Mouse (Mus musculus) cortical plate, adult 2 months (tissue): ENCODE data around the gene Upb1. TPM values are rescaled to one million over a fixed set of nuclear protein-coding genes. Genes with fewer than 3 reads are reported as not detected.
"Not testable (repeated sequence)": the region's sequence is repeated elsewhere in the genome, so short reads cannot be mapped to it uniquely, and the experiment has no call there.

Experiments
- H3K27ac ChIP-seq: fragments of 200-500 bp; 2 replicates; pipeline ENCODE4 v1.5.1; 2012; ENCODE audit warnings: low read length, control low read depth, inconsistent platforms; ENCODE audit not compliant: insufficient read depth
- H3K4me1 ChIP-seq: fragments of 200-500 bp; 2 replicates; pipeline ENCODE4 v1.6.1; 2011; ENCODE audit warnings: low read length; ENCODE audit not compliant: control insufficient read depth, insufficient read depth
- H3K4me3 ChIP-seq: fragments of 200-500 bp; 2 replicates; pipeline ENCODE4 v1.5.1; 2011; ENCODE audit warnings: mild to moderate bottlenecking, low read length, control low read depth; ENCODE audit not compliant: insufficient read depth
- CTCF ChIP-seq: fragments of 200-500 bp; IDR thresholded peaks from 2 replicates; pipeline ENCODE4 v1.5.1; 2011; ENCODE audit warnings: mild to moderate bottlenecking, control low read depth, low read length; ENCODE audit not compliant: insufficient read depth; ENCODE audit errors: extremely low read depth
- POLR2A ChIP-seq: fragments of 200-500 bp; IDR thresholded peaks from 2 replicates; pipeline ENCODE4 v1.6.1; 2011; ENCODE audit warnings: mild to moderate bottlenecking, low read length, control low read depth; ENCODE audit not compliant: insufficient read depth; ENCODE audit errors: extremely low read depth
- polyA plus RNA-seq: library from polyadenylated mRNA; depleted of rRNA; stranded (reverse); fragments of >200 nt; gene quantifications from 2 replicates; pipeline ENCODE4 v1.2.3, GENCODE M21; 2012

Gene Upb1
- polyA plus RNA-seq, 1 experiment = 0.31 TPM

- no peak overlapping the region for H3K4me3 ChIP-seq
- H3K4me1 ChIP-seq = no peaks in the 10 kb centered on the region
- TF ChIP-seq CTCF (no peak), POLR2A (no peak)
- H3K27ac ChIP-seq = no peak overlapping the region
Measured at GRCm38 (mm10) chr10:75394796-75395195, 6.1 kb upstream of the Upb1 start.

DNA sequence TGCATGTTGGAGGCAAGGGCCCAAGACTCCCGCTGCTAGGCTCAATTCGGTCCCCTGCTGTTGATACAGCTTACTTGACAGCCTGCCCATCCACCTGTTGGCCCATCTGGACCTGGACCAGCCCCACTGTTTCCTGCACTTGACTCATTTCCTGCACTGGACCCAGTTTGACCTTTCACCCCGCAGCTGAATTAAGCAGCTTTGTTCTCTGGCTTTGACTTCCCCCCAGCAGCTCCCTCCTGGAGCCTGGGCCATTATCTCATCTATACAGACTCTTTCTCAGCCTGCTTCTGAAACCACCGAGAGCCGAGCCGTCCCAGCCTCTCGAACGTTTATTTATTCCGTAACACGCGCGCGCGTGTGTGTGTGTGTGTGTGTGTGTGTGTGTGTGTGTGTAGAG is 3.9 kb upstream of the Upb1 start:
- no peaks in the 10 kb centered on the region for H3K4me1 ChIP-seq
- no peak for TF ChIP-seq CTCF
- no peak for TF ChIP-seq POLR2A
- H3K4me3 ChIP-seq = no peak overlapping the region
- H3K27ac ChIP-seq = no peak overlapping the region

- no peak overlapping the region for H3K4me3 ChIP-seq
- H3K4me1 ChIP-seq = no peaks in the 10 kb centered on the region
- H3K27ac ChIP-seq = no peak overlapping the region
- TF ChIP-seq CTCF = no peak
- TF ChIP-seq POLR2A = no peak
Measured at GRCm38 (mm10) chr10:75405916-75406315, 5.0 kb downstream of the Upb1 start.

DNA sequence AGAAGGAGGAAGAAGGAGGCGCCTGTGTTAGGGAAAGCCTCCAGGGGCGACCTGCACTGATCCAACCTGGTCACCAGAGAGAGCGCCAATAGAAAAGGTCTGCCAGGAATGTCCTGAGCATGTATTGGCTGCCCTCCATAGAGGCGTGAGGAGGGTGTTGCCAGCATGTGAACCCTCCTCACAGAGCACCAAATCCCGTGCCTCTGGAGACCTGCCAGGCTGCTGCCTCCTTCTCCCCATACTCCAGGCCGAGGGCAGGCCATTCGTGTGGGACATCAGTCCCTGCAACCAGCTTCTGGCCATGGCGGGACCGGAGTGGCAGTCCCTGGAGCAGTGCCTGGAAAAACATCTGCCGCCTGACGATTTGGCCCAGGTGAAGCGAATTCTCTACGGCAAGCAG is 5.8 kb downstream of the Upb1 start:
- Histone ChIP-seq H3K4me3 (no peak overlapping the region), H3K27ac (no peak overlapping the region), H3K4me1 (no peaks in the 10 kb centered on the region)
- TF ChIP-seq CTCF = no peak
- TF ChIP-seq POLR2A = no peak

GRCm38 (mm10) chr10:75407741-75408140 is 6.8 kb downstream of the Upb1 start:
- H3K27ac ChIP-seq = no peak overlapping the region
- TF ChIP-seq CTCF = no peak
- no peaks in the 10 kb centered on the region; the same call in 1 of the 2 replicates for H3K4me1 ChIP-seq
- no peak overlapping the region for H3K4me3 ChIP-seq

DNA sequence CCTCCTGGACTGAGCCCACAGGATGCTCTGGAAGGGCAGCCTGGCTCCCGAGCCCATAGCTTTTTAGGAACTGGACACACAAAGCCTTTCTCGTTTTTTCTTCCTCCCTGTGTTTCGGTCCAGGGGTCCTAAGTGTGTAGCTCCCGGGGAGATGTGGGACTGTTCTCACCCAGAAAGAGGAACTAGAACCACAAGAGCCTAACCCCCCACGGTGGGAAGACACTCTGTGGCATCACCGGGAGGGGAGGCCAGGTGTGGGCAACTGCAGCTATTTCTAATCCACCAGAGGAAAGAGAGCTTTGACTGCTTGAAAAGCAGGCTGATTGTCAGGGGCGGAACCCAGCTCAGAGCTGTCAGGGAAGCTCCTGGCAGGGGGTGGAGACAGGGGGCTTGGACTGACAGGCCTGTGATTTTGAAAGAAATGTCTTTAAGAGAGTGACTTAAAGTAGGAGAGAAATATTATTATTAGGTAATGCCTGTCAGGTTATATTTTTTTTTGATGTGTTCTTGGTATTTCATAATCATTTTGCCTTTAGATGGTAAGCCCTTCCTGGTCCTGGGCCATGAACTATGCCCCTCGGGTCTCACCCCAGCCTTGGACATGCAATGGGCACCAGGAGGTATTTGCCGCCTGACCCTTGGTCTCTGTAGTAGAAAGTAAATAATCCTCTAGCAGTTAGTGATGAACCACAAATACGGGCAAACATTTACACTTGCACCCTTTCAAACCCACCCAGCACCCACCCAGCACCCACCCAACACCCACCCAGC is 10.6 kb downstream of the Upb1 start:
- not testable (repeated sequence) for H3K27ac ChIP-seq, H3K4me3 ChIP-seq, H3K4me1 ChIP-seq

- Histone ChIP-seq H3K4me3 (no peak overlapping the region), H3K4me1 (no peaks in the 10 kb centered on the region; the same call in 1 of the 2 replicates), H3K27ac (no peak overlapping the region)
- TF ChIP-seq POLR2A (no peak), CTCF (no peak)
Measured at GRCm38 (mm10) chr10:75412114-75413103, 11.5 kb downstream of the Upb1 start.

DNA sequence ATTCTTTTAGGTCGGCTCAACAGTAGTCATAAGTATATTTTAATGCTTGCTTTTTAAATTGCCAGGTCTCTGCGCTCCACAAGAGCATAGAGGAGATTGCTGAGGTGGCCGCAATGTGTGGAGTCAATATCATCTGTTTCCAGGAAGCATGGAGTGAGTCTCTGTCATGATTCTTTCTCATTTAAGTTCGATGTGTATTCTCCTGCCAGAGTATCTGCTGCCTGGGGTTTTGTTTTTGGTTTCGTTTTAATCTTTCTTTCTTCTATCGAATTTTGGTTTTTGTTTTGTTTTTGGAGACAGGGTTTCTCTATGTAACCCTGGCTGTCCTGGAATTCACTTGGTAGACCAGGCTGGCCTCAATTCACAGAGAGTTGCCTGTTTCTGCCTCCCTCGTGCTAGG is 14.0 kb downstream of the Upb1 start:
- H3K4me3 ChIP-seq = no peak overlapping the region
- H3K27ac ChIP-seq = no peak overlapping the region
- TF ChIP-seq CTCF = no peak
- no peak for TF ChIP-seq POLR2A
- no peaks in the 10 kb centered on the region; the same call in 1 of the 2 replicates for H3K4me1 ChIP-seq

DNA sequence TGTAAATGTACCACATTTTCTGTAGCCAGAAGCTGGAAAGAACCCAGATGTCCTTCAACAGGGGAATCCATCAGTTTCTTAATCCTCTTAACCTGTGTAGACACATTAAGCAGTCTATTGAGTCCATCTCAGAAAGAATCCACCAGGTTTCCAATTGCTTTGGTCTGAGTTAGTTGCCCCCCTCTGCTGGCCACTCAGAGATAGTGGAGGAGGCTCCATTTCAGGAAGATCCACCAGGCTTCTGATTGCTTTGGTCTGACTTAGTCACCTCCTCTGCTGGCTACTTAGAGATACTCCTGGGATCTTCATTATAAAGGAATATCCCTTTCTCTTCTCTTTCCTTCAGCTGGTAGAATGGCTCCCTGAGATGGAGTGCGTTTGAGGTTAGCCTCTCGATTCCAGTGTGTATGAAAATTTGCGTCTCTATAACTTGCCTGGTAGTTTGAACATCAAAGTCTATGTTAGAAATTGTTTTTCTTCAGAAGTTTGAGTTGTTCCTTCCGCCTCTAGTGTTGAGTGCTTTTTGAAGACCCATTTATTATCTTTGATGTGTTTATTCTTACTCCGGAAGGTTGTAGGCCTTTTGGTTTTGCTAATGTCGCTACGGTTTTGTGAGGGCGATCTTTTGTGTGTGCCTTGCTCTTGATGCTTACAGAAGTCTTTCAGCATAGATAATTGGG is 16.6 kb downstream of the Upb1 start:
- H3K4me1 ChIP-seq = no peaks in the 10 kb centered on the region
- no peak for TF ChIP-seq CTCF
- no peak for TF ChIP-seq POLR2A
- no peak overlapping the region for H3K27ac ChIP-seq
- H3K4me3 ChIP-seq = no peak overlapping the region
